Mouse (Mus musculus) frontal cortex, postnatal 36 days (tissue): ENCODE results near the gene Sphk1.
"Not testable (repeated sequence)": the region's sequence is repeated elsewhere in the genome, so short reads cannot be mapped to it uniquely, and the experiment has no call there.

Experiments
- DNase-seq, 2 experiments: peaks; one replicate each; pipeline ENCODE4 v3.0.0; 2022; ENCODE audit warnings: low spot score in 2 of 2

Sphk1 gene

GRCm38 (mm10) chr11:116530187-116531147 lies at the start of gene Sphk1:
Sphk1 (plus strand) TSS chr11:116530925.
- no peak for DNase-seq

- no peak for DNase-seq
Measured at GRCm38 (mm10) chr11:116480975-116481374, 49.8 kb upstream of the Sphk1 start.

GRCm38 (mm10) chr11:116481776-116482175 lies 48.9 kb upstream of the Sphk1 start:
- no peak for DNase-seq

GRCm38 (mm10) chr11:116484261-116484660 lies 46.5 kb upstream of the Sphk1 start:
- DNase-seq = no peak

- DNase-seq = no peak
Measured at GRCm38 (mm10) chr11:116488207-116488606, 42.5 kb upstream of the Sphk1 start.

GRCm38 (mm10) chr11:116488693-116489375 lies 41.9 kb upstream of the Sphk1 start:
- no peak for DNase-seq

GRCm38 (mm10) chr11:116489771-116490231 lies 40.9 kb upstream of the Sphk1 start:
- no peak for DNase-seq

GRCm38 (mm10) chr11:116490232-116491107 lies 40.3 kb upstream of the Sphk1 start:
- peak; percentile 86 to 89 for DNase-seq

- no peak for DNase-seq
Measured at GRCm38 (mm10) chr11:116491338-116491737, 39.4 kb upstream of the Sphk1 start.

GRCm38 (mm10) chr11:116492507-116492906 lies 38.2 kb upstream of the Sphk1 start:
- DNase-seq = not testable (repeated sequence)

GRCm38 (mm10) chr11:116493191-116493590 lies 37.5 kb upstream of the Sphk1 start:
- no peak for DNase-seq

GRCm38 (mm10) chr11:116493795-116494252 lies 36.9 kb upstream of the Sphk1 start, which contains the start of gene Prpsap1:
Prpsap1 (minus strand) TSS chr11:116494202.
- DNase-seq = peak in 1 of 2 experiments; percentile 20

GRCm38 (mm10) chr11:116494474-116495174 lies 36.1 kb upstream of the Sphk1 start:
- peak; percentile 78 to 82 for DNase-seq

- DNase-seq = no peak
Measured at GRCm38 (mm10) chr11:116497313-116497712, 33.4 kb upstream of the Sphk1 start.

GRCm38 (mm10) chr11:116498596-116498995 lies 32.1 kb upstream of the Sphk1 start:
- DNase-seq = no peak

GRCm38 (mm10) chr11:116499018-116499417 lies 31.7 kb upstream of the Sphk1 start:
- no peak for DNase-seq

- DNase-seq = peak in 1 of 2 experiments; percentile 44
Measured at GRCm38 (mm10) chr11:116501005-116501746, 29.5 kb upstream of the Sphk1 start.

- no peak for DNase-seq
Measured at GRCm38 (mm10) chr11:116504516-116504915, 26.2 kb upstream of the Sphk1 start.

GRCm38 (mm10) chr11:116505573-116505972 lies 25.2 kb upstream of the Sphk1 start:
- DNase-seq = no peak
